Mouse (Mus musculus): ENCODE data around the gene Ror1.

DNA sequence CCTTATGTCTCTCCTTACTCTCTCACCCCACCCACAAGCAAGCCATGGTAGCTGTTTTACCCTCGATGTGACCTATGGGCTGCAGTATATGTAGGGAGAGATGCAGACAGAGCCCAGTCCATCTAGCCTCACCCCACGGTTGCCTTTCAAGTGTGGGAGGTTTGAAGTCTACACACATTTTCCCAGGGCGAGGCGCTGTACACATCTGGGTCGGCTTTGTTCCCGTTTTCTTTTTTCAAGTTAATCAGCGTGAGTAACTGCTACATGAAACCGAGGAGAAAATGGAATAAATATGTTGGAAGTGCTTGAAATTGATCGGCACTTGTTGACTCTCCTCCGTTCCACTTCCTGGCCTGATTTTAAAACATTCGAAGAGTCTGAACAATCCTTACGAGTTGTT, 108.8 kb downstream of the Ror1 start:
- TF ChIP-seq CTCF (IDR thresholded peaks at IDR 0.05; ENCODE audit: insufficient read depth, low read depth, low read length) (no peak), POLR2A (IDR thresholded peaks at IDR 0.05; ENCODE audit: insufficient read depth, low read depth, low read length) (no peak)

Measured in olfactory bulb, adult 2 months (tissue).